Mouse (Mus musculus) yolk sac, embryonic 10.5 days (tissue): Measurements from ENCODE around the gene Cxcr5.
A peak's percentile ranks its signal among the peaks of the same experiment; 100 is the strongest.

ENCODE experiments used
- DNase-seq: peaks from one replicate; pipeline ENCODE4 v3.0.0-alpha.2; 2017; ENCODE audit warnings: low spot score

Gene Cxcr5

DNA sequence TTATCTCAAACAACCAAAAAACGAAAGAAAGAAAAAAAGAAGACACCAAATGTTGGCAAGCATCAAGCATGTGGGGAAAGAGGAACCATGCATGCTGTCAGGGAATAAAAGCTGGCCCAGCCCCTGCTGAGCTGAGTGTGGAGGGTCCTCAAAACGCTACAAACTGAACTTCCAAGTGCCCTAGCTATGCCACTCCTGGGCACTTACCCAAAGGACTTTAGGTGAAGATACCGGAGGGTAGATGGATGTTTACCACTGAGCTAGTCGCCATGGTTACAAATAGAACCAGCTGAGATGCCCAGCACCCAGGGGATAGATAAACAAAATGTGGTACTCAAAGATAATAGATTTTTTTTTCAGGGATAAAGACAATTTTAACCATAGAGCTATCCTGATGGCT, at the start of gene Cxcr5:
TSS of gene Cxcr5 (minus strand) at position 281 of the 400 bp plus-strand sequence.
- DNase-seq: no peak

DNA sequence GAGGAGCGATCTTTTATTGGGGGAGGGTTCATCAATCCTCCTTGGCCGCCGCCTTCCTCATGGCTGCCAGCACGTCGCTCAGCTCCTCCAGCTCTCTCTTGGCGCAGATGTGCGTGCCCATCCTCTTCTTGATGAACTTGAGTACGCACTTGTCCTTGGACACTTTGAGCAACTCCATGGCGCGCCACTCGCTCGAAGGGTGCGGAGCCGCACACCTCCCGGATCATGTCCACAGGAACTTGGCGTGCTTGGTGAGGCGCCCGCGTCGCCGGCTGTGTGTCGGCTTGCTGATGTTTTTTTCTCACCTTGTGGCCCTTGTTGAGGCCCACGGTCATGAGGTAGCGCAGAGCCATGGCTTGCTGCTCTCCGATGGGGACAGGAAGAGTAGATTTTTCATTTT, 48.7 kb upstream of the Cxcr5 start:
- no peak for DNase-seq

DNA sequence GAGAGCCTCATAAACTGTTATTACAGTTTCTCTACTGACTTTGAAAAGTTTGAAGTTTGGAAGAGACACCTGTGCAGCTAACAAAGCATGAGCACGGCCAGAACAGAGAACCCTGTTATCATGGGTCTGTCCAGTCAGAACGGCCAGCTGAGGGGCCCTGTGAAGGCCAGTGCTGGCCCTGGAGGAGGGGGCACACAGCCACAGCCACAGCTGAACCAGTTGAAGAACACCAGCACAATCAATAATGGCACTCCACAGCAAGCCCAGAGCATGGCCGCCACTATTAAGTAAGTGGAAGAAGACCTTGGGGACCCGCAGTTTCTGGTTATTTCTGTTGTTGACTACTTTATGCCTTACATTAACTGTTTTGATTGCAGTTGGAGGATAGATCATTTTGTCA, 45.6 kb upstream of the Cxcr5 start:
- DNase-seq: no peak

DNA sequence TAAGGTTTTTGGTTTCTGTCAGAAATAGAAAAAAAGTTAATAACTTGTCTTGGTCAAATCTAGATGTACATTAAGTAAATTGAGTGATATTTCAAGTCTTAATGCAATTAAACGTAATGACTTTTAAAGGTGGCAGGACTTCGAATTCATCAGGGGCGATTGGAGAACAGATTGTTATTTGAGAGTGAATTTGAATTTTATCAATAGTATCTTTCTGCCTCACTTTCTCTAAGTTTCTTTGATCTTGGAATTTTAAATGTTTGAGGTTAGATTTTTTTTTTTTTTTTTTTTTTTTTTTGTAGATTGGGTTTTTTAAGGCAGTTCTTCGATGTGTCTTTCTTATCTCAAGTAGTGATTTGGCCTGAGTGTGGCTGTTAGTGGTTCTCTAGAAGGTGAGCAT, 45.0 kb upstream of the Cxcr5 start:
- DNase-seq: no peak

DNA sequence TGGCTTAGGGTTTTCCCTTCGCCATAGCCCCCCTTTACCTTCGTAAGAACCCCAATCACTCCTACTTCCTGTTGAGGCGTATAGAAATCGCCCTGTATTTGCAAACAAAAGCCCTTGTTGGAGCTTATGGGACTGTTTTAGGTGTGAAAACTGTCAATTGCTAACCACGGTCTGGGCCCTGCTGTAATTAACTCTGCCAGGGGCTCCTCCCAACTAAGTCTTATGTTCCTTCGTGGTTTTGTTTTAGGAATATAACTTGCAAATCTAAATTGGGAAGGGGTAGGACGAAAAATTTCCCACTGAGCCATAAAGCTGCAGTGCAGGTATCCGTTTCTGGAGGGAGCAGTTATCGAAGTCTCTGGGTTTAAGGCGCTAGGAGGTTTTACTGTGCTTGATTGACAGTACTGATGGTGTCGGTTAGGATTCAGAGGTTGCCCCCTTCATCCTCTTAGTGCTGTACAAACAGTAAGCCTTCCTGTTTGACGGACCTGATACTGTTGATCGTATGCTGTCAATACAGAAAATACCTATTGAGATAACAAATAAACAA, 44.0 kb upstream of the Cxcr5 start:
- peak; percentile 30 for DNase-seq

DNA sequence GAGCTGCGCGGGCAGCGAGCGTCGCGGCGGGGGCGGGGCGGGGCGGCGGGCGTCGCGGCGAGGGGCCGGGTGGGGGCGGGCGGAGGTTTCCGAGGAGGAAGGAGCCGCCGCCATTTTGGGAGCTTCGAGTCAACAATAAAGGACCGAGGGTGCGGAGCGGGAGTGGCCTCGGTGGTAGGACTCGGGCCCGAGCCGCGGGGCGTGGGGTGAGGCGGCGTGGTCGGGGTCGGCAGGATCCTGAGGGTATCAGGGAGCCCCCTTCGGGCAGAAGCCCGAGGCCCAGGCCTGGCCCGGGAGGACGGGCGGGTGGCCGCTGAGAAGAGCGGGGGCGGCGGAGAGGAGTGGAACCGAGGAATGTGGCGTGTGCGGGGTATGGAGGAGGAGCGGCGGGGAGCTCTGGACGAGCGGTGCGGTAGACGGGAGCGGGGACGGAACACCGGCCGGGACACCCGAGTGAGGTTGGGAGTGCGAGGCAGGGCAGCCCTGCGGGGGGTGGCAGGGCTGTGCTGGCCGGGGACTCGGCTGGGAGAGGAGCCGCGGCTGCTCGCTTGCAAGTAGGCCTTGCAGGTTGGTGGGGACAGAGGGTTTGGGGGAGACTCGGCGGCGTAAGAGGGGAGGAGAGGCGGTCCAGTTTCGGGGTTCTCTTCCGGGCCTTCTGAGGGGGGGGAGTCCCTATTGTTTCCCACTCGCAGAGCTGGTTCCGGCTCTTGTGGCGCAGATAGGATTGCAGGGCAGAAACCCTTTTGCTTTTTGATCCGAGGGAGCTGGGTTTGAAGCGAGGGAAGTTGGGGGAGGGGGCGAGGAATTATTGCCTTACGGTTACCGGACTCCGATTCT, 43.3 kb upstream of the Cxcr5 start, which contains the start of gene Ddx6:
TSS of gene Ddx6 (plus strand) at position 114 of the 837 bp plus-strand sequence.
- DNase-seq: peak; percentile 75

DNA sequence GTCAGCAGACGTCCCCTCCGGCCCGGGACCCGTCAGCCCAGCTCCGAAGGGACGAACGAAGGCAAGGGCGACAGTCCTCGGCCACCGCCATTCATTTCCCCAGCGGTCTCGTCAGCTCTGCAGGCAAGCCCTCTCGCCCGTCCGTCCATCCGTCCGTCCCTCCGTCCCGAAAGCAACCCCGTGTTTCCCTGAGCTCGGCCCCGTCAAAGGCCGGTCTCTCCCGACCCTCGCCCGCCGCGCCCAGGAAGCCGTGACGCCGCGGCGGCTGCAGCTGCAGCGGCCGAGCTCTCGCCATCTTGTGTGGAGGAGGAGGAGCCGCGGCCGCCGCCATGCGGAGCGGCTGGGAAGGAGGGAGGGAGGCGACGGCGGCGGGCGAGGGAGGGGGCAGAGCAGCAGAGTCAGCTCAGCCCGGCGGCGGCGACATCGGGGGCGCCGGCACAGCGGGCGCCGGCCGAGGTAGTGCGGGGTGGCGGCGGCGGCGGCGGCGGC, 42.7 kb upstream of the Cxcr5 start:
- DNase-seq: peak; percentile 78

DNA sequence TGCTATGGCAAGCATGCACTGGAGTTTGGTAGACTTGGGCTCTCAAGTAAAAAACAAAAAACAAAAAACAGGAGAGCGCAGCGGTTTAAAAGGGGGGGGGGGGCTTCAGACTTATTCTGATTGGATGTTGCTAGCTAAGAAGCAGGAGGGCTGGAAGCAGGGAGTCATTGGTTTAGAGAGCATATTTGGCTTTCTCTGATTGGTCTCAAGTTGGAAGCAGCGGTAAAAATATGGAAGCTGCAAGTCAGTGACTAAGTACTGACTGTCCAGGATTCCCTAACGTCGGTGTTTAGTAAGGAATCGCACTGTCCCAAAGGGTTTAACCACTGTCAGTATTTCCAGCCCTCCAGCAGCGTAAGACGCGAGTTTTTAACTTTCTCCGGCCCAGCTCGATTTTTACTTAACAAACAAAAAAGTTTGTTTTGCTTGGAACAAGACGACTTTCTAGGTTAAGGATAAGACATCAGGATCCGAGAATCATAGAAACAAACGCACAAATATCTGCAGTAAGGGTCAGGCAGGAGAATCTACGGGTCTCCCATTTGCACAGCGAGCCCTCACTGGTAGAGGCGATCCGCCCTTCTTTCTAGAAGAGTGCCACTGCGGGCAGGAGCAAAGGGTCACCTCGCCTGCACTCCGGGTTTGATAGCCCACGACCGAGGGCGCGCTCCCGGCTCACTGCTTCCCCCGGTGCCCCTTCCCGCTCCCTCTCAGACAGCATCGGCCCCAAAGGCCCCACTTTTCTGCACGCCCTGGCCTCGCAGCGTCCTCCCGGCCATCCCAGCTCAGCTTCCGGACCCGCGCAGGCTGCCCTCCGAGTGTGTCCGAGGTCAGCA, 42.0 kb upstream of the Cxcr5 start:
- peak; percentile 80 for DNase-seq

DNA sequence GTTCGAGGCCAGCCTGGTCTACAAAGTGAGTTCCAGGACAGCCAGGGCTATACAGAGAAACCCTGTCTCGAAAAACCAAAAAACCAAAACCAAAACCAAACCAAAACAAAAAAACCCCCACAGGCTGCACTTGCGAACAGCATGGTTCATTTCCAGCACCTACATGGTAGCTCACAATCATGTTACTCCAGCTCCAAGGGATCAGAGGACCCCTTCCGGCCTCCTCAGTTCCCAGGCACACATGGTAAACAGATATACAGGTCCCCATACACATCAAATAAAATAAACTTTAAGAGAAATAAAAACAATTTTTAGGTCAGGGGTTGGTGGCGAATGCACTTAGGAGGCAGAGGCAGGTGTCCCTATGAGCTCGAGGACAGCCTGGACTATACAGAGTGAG, 41.1 kb upstream of the Cxcr5 start:
- no peak for DNase-seq

DNA sequence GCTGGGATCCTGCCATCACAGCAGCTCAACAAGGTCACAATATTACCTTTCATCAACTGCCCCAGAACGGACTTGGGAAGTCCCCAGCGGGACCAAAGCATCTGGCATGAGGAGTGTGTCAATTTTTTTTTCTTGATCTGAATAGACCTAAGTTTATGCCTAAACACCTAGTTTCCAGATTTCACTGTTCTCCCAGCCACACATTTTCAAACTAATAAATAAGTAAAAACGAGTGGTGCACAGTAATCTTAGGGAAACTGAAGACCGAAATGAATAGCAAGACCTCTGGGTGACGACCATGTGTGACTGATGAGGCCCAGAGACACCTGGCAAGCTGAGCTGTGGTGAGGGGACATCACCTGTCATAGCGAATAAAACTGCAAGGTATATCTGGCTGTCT, 39.1 kb upstream of the Cxcr5 start:
- DNase-seq: no peak

DNA sequence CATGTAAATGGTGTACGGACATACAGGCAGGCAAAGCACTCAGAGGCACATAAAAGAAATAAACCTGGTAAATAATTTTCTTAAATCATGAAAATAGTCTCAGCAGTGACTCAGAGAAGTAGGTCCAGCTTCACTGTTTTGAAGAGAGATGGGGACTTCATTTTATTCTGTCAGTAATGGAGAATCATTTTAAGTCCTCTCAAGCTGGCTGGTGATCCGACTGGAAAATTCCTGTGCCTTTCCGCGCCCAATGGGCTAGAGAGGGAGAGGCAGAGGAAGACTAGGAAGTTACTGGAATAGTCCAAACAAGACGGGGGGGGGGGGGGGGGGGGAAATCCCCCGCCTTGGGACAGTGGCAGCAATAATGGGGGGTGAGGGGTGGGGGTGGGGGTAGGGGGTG, 37.9 kb upstream of the Cxcr5 start:
- no peak for DNase-seq

DNA sequence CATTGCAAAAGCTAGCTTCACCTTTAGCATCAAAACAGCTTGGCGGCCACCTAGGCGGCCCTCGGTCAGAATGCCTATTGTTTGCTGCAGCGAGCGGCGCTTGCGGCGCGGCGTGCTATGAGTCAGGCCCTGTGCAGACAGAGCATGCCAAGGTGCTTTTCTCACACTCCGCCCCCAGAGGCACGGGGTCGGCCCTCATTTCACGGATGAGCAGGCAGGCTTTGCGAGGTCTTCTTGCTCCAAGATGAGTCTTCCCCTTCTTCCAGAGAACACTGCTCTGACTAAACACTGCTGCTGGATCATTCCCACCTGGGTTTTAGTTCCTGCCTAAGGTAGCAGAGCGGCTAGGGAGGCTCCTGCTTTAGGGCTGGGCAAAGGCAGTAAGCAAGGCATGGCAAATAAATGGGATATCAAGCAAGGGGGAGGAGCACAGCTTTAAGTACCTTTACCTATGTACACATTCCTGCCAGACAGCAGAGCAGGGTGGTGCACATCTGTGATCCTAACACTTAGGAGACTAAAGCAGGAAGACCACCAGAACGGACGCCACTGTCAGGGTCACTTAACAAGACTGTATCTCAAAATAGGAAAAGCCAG, 37.3 kb upstream of the Cxcr5 start:
- DNase-seq: peak; percentile 36

DNA sequence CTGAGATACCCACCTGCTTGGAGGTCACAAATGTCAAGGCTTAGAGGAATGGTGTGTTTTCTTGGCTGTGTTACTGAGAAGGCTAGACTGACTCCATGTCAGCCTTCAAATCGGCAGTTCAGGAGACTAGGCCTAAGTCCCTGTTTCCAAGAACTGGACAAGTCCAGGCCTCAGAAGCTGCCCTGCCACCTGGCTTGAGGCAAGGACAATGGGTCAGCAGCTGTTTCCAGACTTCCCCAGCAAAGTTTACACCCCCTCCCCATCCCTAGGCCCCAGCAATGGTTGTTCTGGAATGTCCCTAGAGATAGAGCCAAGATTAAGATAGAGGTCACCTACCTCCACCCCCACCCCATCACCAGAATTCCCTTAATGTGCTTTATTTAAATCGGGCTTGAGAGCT, 36.1 kb upstream of the Cxcr5 start:
- no peak for DNase-seq

DNA sequence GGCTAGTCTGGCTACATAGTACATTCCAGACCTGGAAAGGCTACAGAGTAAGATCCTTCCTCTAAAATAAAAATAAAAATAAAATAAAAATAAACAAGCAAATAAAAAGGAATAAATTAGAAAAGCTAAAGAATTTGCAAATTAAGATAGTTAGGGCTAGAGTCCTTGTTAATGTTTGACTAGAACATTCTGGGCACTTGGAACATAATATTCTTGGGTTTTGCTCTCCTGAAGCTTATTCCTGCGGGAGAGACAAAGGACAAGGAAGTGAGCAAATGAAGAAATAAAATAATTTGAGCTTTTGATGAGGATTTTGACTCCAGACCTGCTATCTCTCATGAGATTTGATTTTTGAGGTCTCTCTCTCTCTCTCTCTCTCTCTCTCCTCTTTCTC, 33.9 kb upstream of the Cxcr5 start:
- DNase-seq: no peak

DNA sequence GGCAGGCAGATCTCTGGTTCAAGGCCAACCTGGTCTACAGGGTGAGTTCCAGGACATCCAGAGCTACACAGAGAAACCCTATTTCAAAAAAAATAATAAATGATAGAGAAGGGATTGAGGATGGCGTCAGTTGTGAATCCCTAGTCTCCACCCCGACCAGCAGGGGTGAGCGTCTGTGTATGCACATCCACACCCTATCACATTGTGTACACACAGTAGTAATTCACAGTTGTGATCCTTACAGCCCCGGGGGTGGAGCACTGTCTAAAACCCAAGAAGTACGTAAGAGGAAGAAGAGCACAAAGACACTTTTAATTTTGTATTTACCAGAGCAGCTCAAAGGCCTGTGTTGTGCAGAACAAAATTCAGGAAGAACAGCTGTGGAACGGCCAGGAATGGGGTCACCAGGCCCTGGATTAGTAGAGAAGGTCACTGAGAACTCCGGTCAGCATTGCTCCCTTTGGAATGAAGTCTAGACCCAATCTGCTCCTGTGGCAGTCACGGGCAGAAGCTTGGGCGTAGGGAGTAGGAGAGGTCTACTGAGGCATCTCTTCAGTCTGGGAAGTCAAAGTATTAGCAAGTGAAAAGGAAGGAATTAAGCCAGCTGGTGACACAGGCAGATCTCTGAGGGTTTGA, 33.3 kb upstream of the Cxcr5 start:
- DNase-seq: no peak

DNA sequence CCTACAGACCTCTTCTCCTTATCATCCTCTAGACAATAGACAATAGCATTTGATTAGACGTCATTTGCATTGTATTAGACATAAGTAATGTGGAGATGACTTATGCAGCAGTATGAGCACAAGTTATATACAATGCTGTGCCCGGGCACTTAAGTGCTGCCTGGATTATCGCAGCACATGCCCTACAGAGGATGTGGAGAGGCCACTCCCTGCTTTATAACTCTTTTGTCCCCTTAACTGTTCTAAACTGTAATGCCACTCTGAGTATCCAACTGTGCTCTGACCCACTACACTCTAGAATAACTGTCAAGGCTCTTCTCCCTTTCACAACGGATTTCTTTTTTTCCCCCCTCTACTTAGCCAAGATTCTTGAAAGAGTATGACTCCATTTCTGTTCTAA, 32.2 kb upstream of the Cxcr5 start:
- no peak for DNase-seq

DNA sequence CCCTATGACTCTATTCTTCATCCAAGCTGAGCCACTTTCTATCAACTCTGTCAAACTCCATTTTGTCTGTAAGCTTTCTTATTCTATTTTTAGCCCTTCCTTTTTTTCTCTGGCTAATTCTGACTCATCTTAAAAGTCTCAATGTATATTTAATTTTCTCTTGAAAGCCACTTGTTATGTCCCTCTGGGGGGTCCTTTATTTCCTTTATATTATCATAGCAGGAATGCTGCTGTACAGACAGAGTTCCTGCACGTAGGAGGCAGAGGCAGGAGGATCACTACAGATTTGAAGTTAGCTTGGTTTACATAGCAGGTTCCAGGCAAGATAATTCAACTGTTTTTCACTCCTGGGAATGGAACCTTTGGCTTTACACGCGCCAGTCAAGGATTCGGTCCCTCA, 31.5 kb upstream of the Cxcr5 start:
- no peak for DNase-seq

DNA sequence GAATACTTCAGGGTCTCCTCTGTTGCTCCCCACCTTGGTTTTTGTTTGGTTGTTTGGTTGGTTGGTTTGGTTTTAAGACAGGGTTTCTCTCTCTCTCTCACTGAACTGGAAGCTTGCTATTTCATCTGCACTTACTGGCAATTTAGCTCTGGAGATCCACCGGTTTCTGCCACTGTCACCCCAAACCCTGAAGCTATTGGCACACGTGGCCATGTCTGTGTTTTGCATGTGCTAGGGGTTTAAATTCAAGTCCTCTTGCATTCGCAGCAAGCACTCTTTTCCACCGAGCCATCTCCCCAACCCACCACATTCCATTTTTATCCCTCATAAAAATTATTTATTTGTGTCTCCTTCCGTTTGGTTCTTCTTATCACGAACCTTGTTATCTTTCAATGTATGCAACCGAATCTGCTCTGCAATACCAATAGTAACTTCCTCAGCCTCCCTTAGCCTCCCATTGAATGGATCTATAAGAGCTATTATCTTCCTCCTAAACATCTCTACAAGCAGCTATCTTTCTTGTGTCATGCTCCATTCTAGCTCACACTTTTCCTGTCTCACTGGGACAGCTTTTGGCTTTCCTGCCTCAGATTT, 30.0 kb upstream of the Cxcr5 start:
- DNase-seq: no peak

DNA sequence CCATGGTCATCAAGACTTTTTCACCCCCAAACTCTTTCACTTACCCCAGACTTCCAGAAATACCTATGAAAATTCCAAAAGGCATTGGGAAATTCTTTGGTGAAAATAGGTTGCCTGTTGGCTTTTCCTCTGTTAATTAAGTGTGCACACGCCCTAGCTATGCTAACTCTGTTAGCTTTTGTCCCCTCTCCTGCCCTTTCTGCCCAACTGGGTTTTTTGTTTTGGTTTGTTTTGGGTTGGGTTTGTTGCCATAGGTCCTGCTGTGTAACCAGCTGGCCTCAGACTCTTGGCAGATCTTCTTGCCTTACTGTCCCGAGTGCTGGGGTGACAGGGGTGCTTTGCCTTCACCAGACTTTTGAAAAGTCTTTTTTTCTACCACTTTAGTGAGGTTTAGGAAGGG, 29.3 kb upstream of the Cxcr5 start:
- no peak for DNase-seq

DNA sequence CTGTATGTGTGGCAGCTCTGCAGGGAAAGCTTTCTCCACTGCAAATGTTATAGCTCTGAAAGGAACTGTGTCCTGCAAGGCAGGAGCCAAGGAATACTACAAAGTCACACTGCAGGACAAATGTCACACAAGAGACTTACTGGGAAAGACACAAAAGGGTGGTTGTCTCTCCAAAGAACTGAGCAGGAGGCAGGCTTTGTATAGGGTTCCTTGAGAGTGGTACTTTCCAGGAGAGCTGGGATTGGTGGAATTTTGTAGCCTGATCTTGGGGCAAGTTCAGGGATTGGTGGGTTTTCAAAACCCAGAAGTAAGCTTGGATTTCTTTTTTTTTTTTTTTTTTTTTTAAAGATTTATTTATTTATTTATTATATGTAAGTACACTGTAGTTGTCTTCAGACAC, 27.4 kb upstream of the Cxcr5 start:
- no peak for DNase-seq

DNA sequence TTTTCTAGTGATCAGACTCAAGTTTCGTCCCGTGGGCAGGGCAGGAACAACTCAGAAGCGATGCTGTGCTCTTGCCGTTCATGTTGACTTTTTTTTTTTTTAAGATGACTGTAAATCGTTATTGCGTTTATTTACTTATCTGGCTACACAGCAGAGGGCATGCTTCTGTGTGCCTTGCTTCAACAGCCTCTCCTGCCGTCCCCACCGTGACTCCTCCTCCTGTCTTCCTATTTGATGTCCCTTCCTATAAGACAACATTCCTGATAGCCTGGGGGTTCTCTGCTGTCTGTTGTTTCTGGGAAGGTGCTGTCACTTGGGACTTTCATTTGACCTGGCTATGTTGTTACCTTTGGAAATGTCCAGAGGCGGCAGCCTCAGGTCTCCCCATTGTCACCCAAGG, 26.9 kb upstream of the Cxcr5 start:
- DNase-seq: no peak
